Mouse (Mus musculus) layer of hippocampus, postnatal 36 days (tissue): ENCODE measurements around the gene Klhl26. TPM values are rescaled to one million over a fixed set of nuclear protein-coding genes. Genes with fewer than 3 reads are reported as not detected.

ENCODE experiments used
- DNase-seq, 2 experiments: peaks; one replicate each; pipeline ENCODE4 v3.0.0; 2022
- total RNA-seq, 2 experiments: library from RNA; stranded (reverse); gene quantifications; 2 replicates each; pipeline ENCODE4 v1.2.3; 2021

Gene Klhl26
- total RNA-seq, 2 experiments from 2014 or later = 57.4 to 59.0 TPM

GRCm38 (mm10) chr8:70408301-70408700 lies 68.5 kb downstream of the Klhl26 start:
- no peak for DNase-seq

GRCm38 (mm10) chr8:70406427-70407069 lies 70.2 kb downstream of the Klhl26 start:
- DNase-seq = no peak

GRCm38 (mm10) chr8:70405189-70405588 lies 71.6 kb downstream of the Klhl26 start:
- DNase-seq = no peak

- no peak for DNase-seq
Observed at GRCm38 (mm10) chr8:70404212-70404611, 72.6 kb downstream of the Klhl26 start.

Other genes with a start within 250 kb of the Klhl26 start
- 100 to 1,000 TPM; 118 to 126 TPM for gene Sugp2, start 242.7 kb downstream of the Klhl26 start, total RNA-seq
- gene Armc6, start 242.5 kb downstream of the Klhl26 start, total RNA-seq = 10 to 100 TPM; 47.0 to 50.5 TPM
- gene Homer3, start 194.1 kb downstream of the Klhl26 start, total RNA-seq = 10 to 100 TPM; 77.3 to 86.6 TPM
- gene Ddx49, start 174.5 kb downstream of the Klhl26 start, total RNA-seq = 10 to 100 TPM; 39.7 to 40.2 TPM
- gene Cope, start 174.4 kb downstream of the Klhl26 start, total RNA-seq = 100 to 1,000 TPM; 129 to 133 TPM
- 100 to 1,000 TPM; 116 to 127 TPM for gene Cers1, start 161.2 kb downstream of the Klhl26 start, total RNA-seq
- gene Gdf1, start 147.2 kb downstream of the Klhl26 start, total RNA-seq = 10 to 100 TPM; 11.2 to 18.7 TPM
- 10 to 100 TPM; 70.4 to 72.6 TPM for gene Upf1, start 123.7 kb downstream of the Klhl26 start, total RNA-seq
- under 1 TPM; 0.32 to 0.91 TPM for gene Comp, start 103.4 kb downstream of the Klhl26 start, total RNA-seq
- gene Crtc1, start 37.4 kb downstream of the Klhl26 start, total RNA-seq = 100 to 1,000 TPM; 181 to 187 TPM
- gene Tmem59l, start 10.4 kb upstream of the Klhl26 start, total RNA-seq = 100 to 1,000 TPM; 312 to 335 TPM
- gene Crlf1, start 16.2 kb upstream of the Klhl26 start, total RNA-seq = 10 to 100 TPM; 42.9 to 45.2 TPM
- gene Rex1bd, start 29.8 kb upstream of the Klhl26 start, total RNA-seq = 100 to 1,000 TPM in 1 of 2 experiments, 10 to 100 TPM in 1; 97.5 to 102 TPM
- gene Uba52, start 33.8 kb upstream of the Klhl26 start, total RNA-seq = 100 to 1,000 TPM; 947 to 957 TPM
- 100 to 1,000 TPM; 436 to 447 TPM for gene Fkbp8, start 50.8 kb upstream of the Klhl26 start, total RNA-seq
- 10 to 100 TPM; 38.2 to 38.3 TPM for gene Kxd1, start 51.0 kb upstream of the Klhl26 start, total RNA-seq
- gene Ell, start 62.5 kb upstream of the Klhl26 start, total RNA-seq = 10 to 100 TPM; 18.6 to 23.4 TPM
- gene Isyna1, start 117.4 kb upstream of the Klhl26 start, total RNA-seq = 10 to 100 TPM; 42.9 to 54.3 TPM
- 100 to 1,000 TPM; 276 to 279 TPM for gene Ssbp4, start 131.9 kb upstream of the Klhl26 start, total RNA-seq
- 1 to 10 TPM in 1 of 2 experiments, under 1 TPM in 1; 0.33 to 1.0 TPM for gene Lrrc25, start 139.2 kb upstream of the Klhl26 start, total RNA-seq
- gene Gdf15, start 155.5 kb upstream of the Klhl26 start, total RNA-seq = not detected
- gene Pgpep1, start 183.4 kb upstream of the Klhl26 start, total RNA-seq = 10 to 100 TPM; 23.1 TPM
- 10 to 100 TPM; 60.3 to 68.5 TPM for gene Lsm4, start 196.3 kb upstream of the Klhl26 start, total RNA-seq
- gene Jund, start 222.0 kb upstream of the Klhl26 start, total RNA-seq = 100 to 1,000 TPM; 157 to 183 TPM
- gene Iqcn, start 226.5 kb upstream of the Klhl26 start, total RNA-seq = under 1 TPM; 0.08 to 0.10 TPM
- not detected for gene Gm3336, start 241.6 kb upstream of the Klhl26 start, total RNA-seq
- 1 to 10 TPM; 1.5 to 2.4 TPM for gene Pde4c, start 246.8 kb upstream of the Klhl26 start, total RNA-seq